Mouse (Mus musculus): ENCODE data around the gene Eif2s3x. TPM values are rescaled to one million over a fixed set of nuclear protein-coding genes. Genes with fewer than 3 reads are reported as not detected.

The Eif2s3x gene
- polyA plus RNA-seq, 1 experiment from 2014 or later = 112 TPM

DNA sequence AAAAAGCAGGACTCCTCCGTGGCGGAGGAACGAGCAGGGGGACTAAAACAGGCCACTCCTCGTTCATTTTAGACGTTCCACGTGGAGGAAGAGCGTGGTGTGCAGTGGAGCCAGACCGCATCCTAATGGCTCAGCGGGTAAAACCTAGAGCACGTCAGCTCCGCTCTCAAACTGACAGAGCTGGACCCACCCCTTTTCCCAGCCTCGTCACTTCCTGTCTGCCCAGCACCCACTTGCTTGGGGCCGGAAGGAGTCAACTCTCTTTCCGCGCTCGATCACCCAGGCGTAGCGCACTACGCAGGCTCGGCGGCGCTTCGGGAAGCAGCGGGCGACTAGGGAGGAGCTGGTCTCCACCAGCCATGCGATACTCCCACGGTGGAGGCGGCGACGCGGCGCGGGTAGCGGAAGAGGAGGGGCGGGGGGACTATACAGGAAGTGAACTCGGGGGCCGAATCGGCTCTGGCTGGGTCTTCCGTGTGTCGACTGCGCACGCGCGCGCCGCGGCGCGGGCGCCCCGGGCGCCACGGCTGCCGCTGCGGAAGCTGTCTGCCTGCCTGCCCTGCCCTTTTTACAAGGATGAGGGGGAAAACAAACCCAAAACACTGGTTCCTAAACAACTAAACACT lies 34.8 kb downstream of the Eif2s3x start:
- H3K4me3 ChIP-seq = peak overlapping the region; percentile 64
- H3K27ac ChIP-seq (replicated peaks) = peak overlapping the region; percentile 91
- H3K36me3 ChIP-seq (replicated peaks) = no peaks in the 10 kb centered on the region
- DNase-seq (ENCODE audit: low spot score) = peak; percentile 91
- H3K27me3 ChIP-seq (replicated peaks; ENCODE audit: low read depth, poor library complexity, severe bottlenecking) = peaks cover 73% of the 10 kb centered on the region
- H3K9me3 ChIP-seq = no peaks in the 10 kb centered on the region
- WGBS = 1% methylated on average over 54 of the region's 55 CpGs
- H3K4me1 ChIP-seq = no peaks in the 10 kb centered on the region

DNA sequence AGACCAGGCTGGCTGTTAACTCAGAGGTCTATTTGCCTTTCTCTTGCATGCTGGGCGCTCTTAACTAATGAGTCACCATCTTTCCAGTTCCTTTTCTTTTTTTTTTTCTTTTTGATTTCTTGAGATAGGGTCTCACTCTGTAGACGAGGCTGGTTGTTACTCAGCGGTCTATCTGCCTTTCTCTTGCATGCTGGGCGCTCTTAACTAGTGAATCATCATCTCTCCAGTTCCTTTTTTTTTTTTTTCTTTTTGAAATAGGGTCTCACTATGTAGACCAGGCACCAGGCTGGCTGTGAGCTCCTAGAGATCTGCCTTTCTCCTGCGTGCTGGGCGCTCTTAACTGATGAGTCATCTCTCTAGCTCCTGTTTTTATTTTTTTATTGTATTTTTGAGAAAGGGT lies 43.3 kb downstream of the Eif2s3x start:
- 81% methylated on average over 6 of the region's 6 CpGs for WGBS
- Histone ChIP-seq H3K9me3 (no peaks in the 10 kb centered on the region), H3K4me3 (no peak overlapping the region), H3K27ac (replicated peaks) (no peak overlapping the region), H3K36me3 (replicated peaks) (no peaks in the 10 kb centered on the region), H3K27me3 (replicated peaks; ENCODE audit: low read depth, poor library complexity, severe bottlenecking) (peaks cover 86% of the 10 kb centered on the region), H3K4me1 (no peaks in the 10 kb centered on the region)
- DNase-seq (ENCODE audit: low spot score) = no peak

DNA sequence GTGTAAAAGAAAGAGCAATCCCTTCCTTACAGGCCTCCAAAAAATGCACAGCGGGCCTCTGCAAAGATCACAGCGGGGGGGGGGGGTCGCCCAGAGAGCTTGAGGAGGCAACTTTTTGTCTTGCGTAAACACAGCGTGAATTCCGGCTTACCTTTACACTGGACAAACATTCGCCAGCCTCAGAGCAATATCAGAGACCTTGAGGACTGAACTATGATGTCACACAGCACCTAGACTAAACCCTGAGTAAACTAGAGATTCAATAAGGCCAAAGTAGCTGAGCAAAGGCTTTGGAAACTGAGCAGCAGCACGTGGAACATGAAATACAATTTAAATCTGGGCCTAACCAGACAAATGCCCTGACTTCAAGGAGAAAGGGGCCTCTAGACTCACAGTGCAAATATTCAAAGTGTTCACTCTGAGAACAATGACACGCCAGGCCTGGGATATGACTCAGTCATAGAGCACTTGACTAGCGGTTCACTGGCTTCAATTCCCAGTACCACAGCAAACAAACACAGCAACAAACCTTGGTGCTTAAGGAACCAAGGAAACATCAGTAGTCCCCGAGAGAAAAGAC lies 60.3 kb downstream of the Eif2s3x start:
- DNase-seq (ENCODE audit: low spot score) = no peak
- H3K4me3 ChIP-seq = no peak overlapping the region
- no peaks in the 10 kb centered on the region for H3K9me3 ChIP-seq
- H3K4me1 ChIP-seq = no peaks in the 10 kb centered on the region
- peaks cover 98% of the 10 kb centered on the region for H3K27me3 ChIP-seq (replicated peaks; ENCODE audit: low read depth, poor library complexity, severe bottlenecking)
- H3K36me3 ChIP-seq (replicated peaks) = no peaks in the 10 kb centered on the region
- H3K27ac ChIP-seq (replicated peaks) = no peak overlapping the region
- WGBS = 36% methylated on average over 11 of the region's 11 CpGs

DNA sequence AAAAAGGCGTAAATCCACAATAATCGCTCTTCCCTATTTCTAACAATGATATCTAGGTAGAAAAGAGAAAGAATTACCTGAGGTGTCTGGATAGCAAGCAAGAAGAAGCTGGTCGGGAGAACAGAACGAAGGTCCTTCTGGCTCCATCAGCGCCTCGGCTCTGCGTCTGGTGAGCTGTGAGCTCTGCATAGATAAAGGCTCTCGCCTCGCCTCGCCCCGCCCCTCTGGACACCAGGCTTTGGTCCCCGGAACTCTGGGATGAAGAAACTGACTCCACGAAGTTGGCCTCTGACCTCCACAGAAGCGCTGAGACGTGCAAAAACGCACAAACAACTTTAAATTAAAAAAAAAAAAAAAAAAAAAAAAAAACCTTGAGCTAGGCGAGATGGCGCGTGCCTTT lies 62.2 kb downstream of the Eif2s3x start:
- Histone ChIP-seq H3K27ac (replicated peaks) (no peak overlapping the region), H3K36me3 (replicated peaks) (no peaks in the 10 kb centered on the region), H3K9me3 (no peaks in the 10 kb centered on the region), H3K4me3 (no peak overlapping the region), H3K4me1 (no peaks in the 10 kb centered on the region), H3K27me3 (replicated peaks; ENCODE audit: low read depth, poor library complexity, severe bottlenecking) (peaks cover 99% of the 10 kb centered on the region)
- DNase-seq (ENCODE audit: low spot score) = no peak
- 77% methylated on average over 19 of the region's 19 CpGs for WGBS

DNA sequence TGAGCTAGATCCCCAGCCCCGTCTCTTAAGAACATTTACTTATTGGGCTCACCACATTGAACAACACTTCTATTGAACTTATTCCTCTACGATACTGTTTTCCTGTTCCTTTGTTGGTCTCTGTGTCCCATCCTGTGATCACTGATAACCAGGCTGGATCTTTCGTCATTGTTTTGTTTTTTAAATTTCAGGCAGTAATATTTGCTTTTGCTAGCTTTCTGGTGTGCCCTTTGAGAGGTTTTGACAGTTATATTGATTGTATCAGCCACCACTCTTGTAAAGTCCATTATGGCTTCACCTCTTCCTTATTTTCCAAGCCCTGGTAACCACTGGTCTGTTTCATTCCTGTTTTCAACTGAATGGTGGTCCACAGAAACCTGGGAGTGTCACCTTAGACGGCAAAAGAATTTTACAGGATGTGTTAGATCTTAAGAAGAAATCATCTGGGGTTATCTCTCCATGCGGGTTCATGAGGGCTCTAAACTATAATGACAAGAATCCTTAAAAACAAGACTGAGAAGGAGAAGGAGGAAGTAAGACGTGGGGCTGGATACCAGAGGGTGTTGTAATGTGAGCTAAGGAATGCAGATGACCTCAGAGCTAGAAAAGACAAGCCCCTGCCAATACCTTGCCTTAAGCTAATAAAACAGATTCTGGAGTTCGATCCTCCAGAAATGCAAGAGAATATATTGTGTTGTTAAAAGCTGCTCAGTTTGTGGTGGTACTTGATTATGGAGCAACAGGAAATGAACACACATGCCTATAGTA lies 70.5 kb downstream of the Eif2s3x start:
- Histone ChIP-seq H3K9me3 (no peaks in the 10 kb centered on the region), H3K27me3 (replicated peaks; ENCODE audit: low read depth, poor library complexity, severe bottlenecking) (peaks cover 98% of the 10 kb centered on the region), H3K4me3 (no peak overlapping the region), H3K4me1 (no peaks in the 10 kb centered on the region), H3K27ac (replicated peaks) (no peak overlapping the region), H3K36me3 (replicated peaks) (no peaks in the 10 kb centered on the region)
- DNase-seq (ENCODE audit: low spot score) = no peak
- 70% methylated on average over 7 of the region's 7 CpGs for WGBS

DNA sequence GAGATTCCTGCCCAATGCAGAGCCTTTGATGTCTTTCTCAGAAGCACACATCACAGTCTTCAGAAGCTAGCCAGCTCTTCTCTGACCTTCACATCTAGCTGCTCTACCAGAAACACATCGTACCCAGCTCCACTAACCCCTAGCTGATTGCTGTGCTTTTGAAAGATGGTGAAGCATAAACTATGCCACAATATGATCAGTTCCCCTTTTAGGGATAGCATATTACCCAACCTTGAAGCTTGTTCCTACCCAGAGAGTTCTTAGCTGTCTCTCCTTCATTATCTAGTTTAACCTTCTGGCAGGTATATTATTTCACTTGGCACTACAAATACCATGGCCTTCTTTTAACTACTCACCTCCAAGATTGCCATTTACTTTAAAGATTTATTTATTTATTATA lies 72.6 kb downstream of the Eif2s3x start:
- Histone ChIP-seq H3K36me3 (replicated peaks) (no peaks in the 10 kb centered on the region), H3K4me1 (no peaks in the 10 kb centered on the region), H3K9me3 (no peaks in the 10 kb centered on the region), H3K27me3 (replicated peaks; ENCODE audit: low read depth, poor library complexity, severe bottlenecking) (peaks cover 95% of the 10 kb centered on the region), H3K27ac (replicated peaks) (no peak overlapping the region), H3K4me3 (no peak overlapping the region)
- WGBS = 85% methylated on average over 1 of the region's 1 CpGs
- DNase-seq (ENCODE audit: low spot score) = no peak

Other genes with a start within 250 kb of the Eif2s3x start
- gene AU015836, start 244.2 kb downstream of the Eif2s3x start, polyA plus RNA-seq (2016; fragmentation: Nextera tagmentation; extraction: Ambion mirVana) = not detected in 2 replicates
- gene Zfx, start 89.2 kb downstream of the Eif2s3x start, polyA plus RNA-seq (2016; fragmentation: Nextera tagmentation; extraction: Ambion mirVana) = 26.2 and 29.3 TPM in 2 replicates
- 7.2 TPM in 2 replicates for gene Klhl15, start 21.7 kb upstream of the Eif2s3x start, polyA plus RNA-seq (2016; fragmentation: Nextera tagmentation; extraction: Ambion mirVana)
- 0.07 and 0.08 TPM in 2 replicates for gene Fam90a1b, start 153.9 kb upstream of the Eif2s3x start, polyA plus RNA-seq (2016; fragmentation: Nextera tagmentation; extraction: Ambion mirVana)
- 97.9 and 105 TPM in 2 replicates for gene Apoo, start 154.3 kb upstream of the Eif2s3x start, polyA plus RNA-seq (2016; fragmentation: Nextera tagmentation; extraction: Ambion mirVana)

Measured in embryonic facial prominence, embryonic 10.5 days (tissue).